ENCODE assay signal across 21 mouse cellular contexts in the genomic region with DNA sequence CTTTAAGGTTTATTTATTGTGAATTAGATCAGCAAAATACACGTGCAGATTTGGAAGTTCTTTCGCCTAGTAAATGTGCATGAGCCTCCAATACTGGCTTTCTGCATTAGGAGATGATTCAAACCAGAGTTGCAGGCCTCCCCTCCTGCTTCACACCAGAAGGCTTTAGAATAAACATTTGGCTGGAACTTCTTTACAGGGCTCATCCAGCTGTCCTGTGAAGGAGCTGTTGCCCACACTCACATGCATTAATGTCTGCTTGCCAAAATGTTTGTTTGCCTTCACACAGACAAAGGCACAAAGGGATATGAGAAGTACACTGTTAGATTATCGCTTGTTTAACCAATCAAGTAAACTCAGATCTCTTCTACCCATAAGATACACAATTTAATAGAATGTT.
DNase-seq lines count a peak whose midpoint lies in the region; ATAC-seq and TF ChIP-seq lines count a peak whose summit lies in the region.
"Had no signal": no experiment of that assay in that cellular context is flagged by ENCODE, and none has a peak within 500 bp of the region (broad histone marks: within the 10 kb centered on the region; RNA-seq: fewer than 3 reads in every experiment).

No protein-coding gene starts in this region.

- H3K4me1 ChIP-seq in forebrain, embryonic 15.5 days = peaks cover 7% of the 10 kb centered on the region; the same call in 1 of the 2 replicates
- H3K4me1 ChIP-seq in forebrain, embryonic 12.5 days = no peaks in the 10 kb centered on the region
- H3K4me1 ChIP-seq in forebrain, postnatal 0 days (ENCODE audit: insufficient read depth) = no peaks in the 10 kb centered on the region
- H3K4me1 ChIP-seq: hindbrain, embryonic 13.5 days; liver, embryonic 12.5 days had no signal

- intact Hi-C loops in left cerebral cortex, postnatal 14 days (cut with DNase I) = no loop called here
- intact Hi-C loops in left cerebral cortex, postnatal 4 days (cut with DNase I) = no loop called here

- H3K9ac ChIP-seq in forebrain, embryonic 15.5 days (replicated peaks) = no peak overlapping the region
- H3K9ac ChIP-seq in forebrain, embryonic 12.5 days = no peak overlapping the region
- no peak overlapping the region for H3K9ac ChIP-seq in forebrain, postnatal 0 days
- H3K9ac ChIP-seq: hindbrain, embryonic 13.5 days; liver, embryonic 12.5 days; lung, embryonic 14.5 days had no signal

- H3K9me3 ChIP-seq in forebrain, embryonic 15.5 days = no peaks in the 10 kb centered on the region
- H3K9me3 ChIP-seq in forebrain, embryonic 12.5 days = no peaks in the 10 kb centered on the region
- no peaks in the 10 kb centered on the region for H3K9me3 ChIP-seq in forebrain, postnatal 0 days (ENCODE audit: low read length)
- H3K9me3 ChIP-seq: hindbrain, embryonic 13.5 days; liver, embryonic 12.5 days had no signal

- H3K4me3 ChIP-seq in forebrain, embryonic 15.5 days = no peak overlapping the region
- H3K4me3 ChIP-seq in forebrain, embryonic 12.5 days (replicated peaks) = no peak overlapping the region
- H3K4me3 ChIP-seq in forebrain, postnatal 0 days (ENCODE audit: low read depth, low read length) = no peak overlapping the region
- H3K4me3 ChIP-seq: erythroblast, embryonic 14.5 days; heart, adult 2 months; hindbrain, embryonic 13.5 days; liver, embryonic 12.5 days had no signal

- no peak overlapping the region; the same call in 1 of the 2 replicates for H3K27ac ChIP-seq in forebrain, embryonic 15.5 days (replicated peaks)
- no peak overlapping the region for H3K27ac ChIP-seq in forebrain, embryonic 12.5 days
- no peak overlapping the region for H3K27ac ChIP-seq in forebrain, postnatal 0 days (ENCODE audit: low read depth, low read length)
- H3K27ac ChIP-seq: heart, adult 2 months; hindbrain, embryonic 13.5 days; liver, embryonic 12.5 days; macrophage had no signal

- no peaks in the 10 kb centered on the region for H3K27me3 ChIP-seq in forebrain, embryonic 15.5 days
- H3K27me3 ChIP-seq in forebrain, embryonic 12.5 days = no peaks in the 10 kb centered on the region
- no peaks in the 10 kb centered on the region for H3K27me3 ChIP-seq in forebrain, postnatal 0 days (ENCODE audit: insufficient read depth, low read length)
- H3K27me3 ChIP-seq: hindbrain, embryonic 13.5 days; liver, embryonic 12.5 days had no signal

- TF ChIP-seq CTCF in forebrain, postnatal 0 days (IDR thresholded peaks at IDR 0.05; ENCODE audit: low read depth) = no peak

- peak; percentile 29 to 43 for DNase-seq in left cerebral cortex, postnatal 14 days (ENCODE audit: low spot score in 2 of 2)
- no peak for DNase-seq in left cerebral cortex, postnatal 4 days
- peak; percentile 38 for DNase-seq in forebrain, postnatal 0 days
- peak; percentile 38 for DNase-seq in yolk sac, embryonic 10.5 days (ENCODE audit: low spot score)
- no peak for DNase-seq in T-cell, adult 2 months (ENCODE audit: low spot score)
- DNase-seq: adrenal gland, postnatal 36 days; B cell, adult 2 months; cerebellum, postnatal 14 days; gastrocnemius, postnatal 10 days; heart, adult 2 months; lung, embryonic 14.5 days; thymus, postnatal 4 days had no signal

- WGBS in forebrain, embryonic 15.5 days = 52% methylated on average over 3 of the region's 3 CpGs
- 79% methylated on average over 3 of the region's 3 CpGs for WGBS in forebrain, embryonic 12.5 days
- 46% methylated on average over 3 of the region's 3 CpGs for WGBS in forebrain, postnatal 0 days

- ATAC-seq in forebrain, embryonic 15.5 days (replicated peaks) = peak; percentile 83
- no peak for ATAC-seq in forebrain, embryonic 12.5 days (ENCODE audit: low FRiP score)
- peak; percentile 48; the same call in 1 of the 2 replicates for ATAC-seq in forebrain, postnatal 0 days
- ATAC-seq: activated CD4-positive, CD25-positive, alpha-beta regulatory T cell, adult 4 months; intestine, embryonic 16.5 days; liver, embryonic 12.5 days had no signal

- no peak overlapping the region for H3K4me2 ChIP-seq in forebrain, embryonic 15.5 days (replicated peaks)
- H3K4me2 ChIP-seq in forebrain, embryonic 12.5 days = no peak overlapping the region
- no peak overlapping the region for H3K4me2 ChIP-seq in forebrain, postnatal 0 days (ENCODE audit: low read depth)
- H3K4me2 ChIP-seq: hindbrain, embryonic 13.5 days; liver, embryonic 12.5 days; lung, embryonic 14.5 days; midbrain, embryonic 11.5 days had no signal

- no peaks in the 10 kb centered on the region for H3K36me3 ChIP-seq in forebrain, embryonic 15.5 days
- H3K36me3 ChIP-seq in forebrain, embryonic 12.5 days (replicated peaks) = no peaks in the 10 kb centered on the region
- no peaks in the 10 kb centered on the region for H3K36me3 ChIP-seq in forebrain, postnatal 0 days (ENCODE audit: insufficient read depth)
- H3K36me3 ChIP-seq: hindbrain, embryonic 13.5 days; liver, embryonic 12.5 days had no signal

Comparison
In these comparisons a context has a peak if more than half of its experiments do, and no peak if none do; other contexts are left out.
1. DNase-seq: peak in left cerebral cortex, postnatal 14 days (2 of 2), forebrain, postnatal 0 days (single experiment) and yolk sac, embryonic 10.5 days (single experiment); none in left cerebral cortex, postnatal 4 days (single experiment) and T-cell, adult 2 months (single experiment).